Mouse (Mus musculus) stomach, embryonic 16.5 days (tissue): ENCODE measurements around the gene Pirt. TPM values are rescaled to one million over a fixed set of nuclear protein-coding genes. Genes with fewer than 3 reads are reported as not detected.

Source experiments
- ATAC-seq: fragments of 200-750 bp; cut with Nextera tagmentation; 2 replicates; pipeline ENCODE4 v1.8.0; 2017; ENCODE audit warnings: moderate number of reproducible peaks, moderate TSS enrichment; ENCODE audit not compliant: insufficient read depth, low FRiP score
- H3K27ac ChIP-seq: fragments of 300-500 bp; sonication (generic); 2 replicates; pipeline ENCODE4 v1.5.1; 2014; ENCODE audit warnings: low read length
- H3K27me3 ChIP-seq: fragments of 300-500 bp; sonication (generic); 2 replicates; pipeline ENCODE4 v1.6.1; 2014; ENCODE audit warnings: low read length, control low read depth, mixed read lengths; ENCODE audit not compliant: control insufficient read depth, insufficient read depth
- H3K36me3 ChIP-seq: fragments of 300-500 bp; sonication (generic); 2 replicates; pipeline ENCODE4 v1.6.1; 2014; ENCODE audit warnings: low read length; ENCODE audit not compliant: control insufficient read depth, insufficient read depth
- H3K4me1 ChIP-seq: fragments of 300-500 bp; sonication (generic); 2 replicates; pipeline ENCODE4 v1.6.1; 2014; ENCODE audit warnings: low read length, control low read depth, mixed read lengths; ENCODE audit not compliant: control insufficient read depth, insufficient read depth
- H3K4me2 ChIP-seq: fragments of 300-500 bp; sonication (generic); 2 replicates; pipeline ENCODE4 v1.6.1; 2014; ENCODE audit warnings: low read depth, low read length, mixed read lengths
- H3K4me3 ChIP-seq: fragments of 300-500 bp; sonication (generic); replicated peaks from 2 replicates; pipeline ENCODE4 v1.5.1; 2014; ENCODE audit warnings: mild to moderate bottlenecking, low read length
- H3K9ac ChIP-seq: fragments of 300-500 bp; sonication (generic); 2 replicates; pipeline ENCODE4 v1.6.1; 2014; ENCODE audit warnings: low read length
- H3K9me3 ChIP-seq: fragments of 300-500 bp; sonication (generic); replicated peaks from 2 replicates; pipeline ENCODE4 v1.6.1; 2016; ENCODE audit warnings: low read length, control low read depth; ENCODE audit not compliant: control insufficient read depth
- WGBS: fragments of 180-500 bp; shearing (Covaris S2); extraction: QIAGEN DNeasy Blood & Tissue Kit; methylation state at CpG from one replicate; pipeline ENCODE4 v1.1.7; 2014; 5-methylcytosine and 5-hydroxymethylcytosine counted together
- polyA plus RNA-seq: library from polyadenylated mRNA; unstranded; fragments of >200 nt; fragmentation: Nextera tagmentation; extraction: Ambion mirVana; gene quantifications from 2 replicates; pipeline ENCODE4 v1.2.1, GENCODE M21; 2015

Pirt gene
- polyA plus RNA-seq, 1 experiment from 2014 or later: 7.0 TPM

DNA sequence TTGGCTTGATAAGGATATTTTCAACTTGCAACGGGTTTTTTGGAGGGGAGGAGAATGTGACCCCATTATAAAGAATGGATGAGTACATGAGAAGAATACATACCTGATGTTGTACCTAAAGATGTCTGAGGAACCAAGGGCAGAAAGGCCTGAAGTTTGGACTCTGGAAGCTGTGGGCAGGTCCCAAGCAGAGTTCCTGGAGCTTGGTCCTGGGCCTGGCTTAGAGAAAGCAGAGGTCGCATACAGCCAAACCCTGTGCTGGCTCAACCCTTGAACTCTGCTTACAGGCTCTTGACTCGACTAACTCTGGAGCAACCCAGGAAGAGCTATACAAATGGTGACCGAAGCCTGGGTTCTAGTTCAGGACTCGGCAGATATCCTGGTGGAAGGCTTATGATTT lies 30.2 kb downstream of the Pirt start:
- Histone ChIP-seq H3K36me3 (no peaks in the 10 kb centered on the region), H3K27ac (no peak overlapping the region), H3K4me3 (no peak overlapping the region), H3K4me2 (no peak overlapping the region), H3K27me3 (no peaks in the 10 kb centered on the region), H3K4me1 (no peaks in the 10 kb centered on the region), H3K9ac (no peak overlapping the region), H3K9me3 (no peaks in the 10 kb centered on the region)
- no peak for ATAC-seq
- WGBS: 85% methylated on average over 5 of the region's 5 CpGs

DNA sequence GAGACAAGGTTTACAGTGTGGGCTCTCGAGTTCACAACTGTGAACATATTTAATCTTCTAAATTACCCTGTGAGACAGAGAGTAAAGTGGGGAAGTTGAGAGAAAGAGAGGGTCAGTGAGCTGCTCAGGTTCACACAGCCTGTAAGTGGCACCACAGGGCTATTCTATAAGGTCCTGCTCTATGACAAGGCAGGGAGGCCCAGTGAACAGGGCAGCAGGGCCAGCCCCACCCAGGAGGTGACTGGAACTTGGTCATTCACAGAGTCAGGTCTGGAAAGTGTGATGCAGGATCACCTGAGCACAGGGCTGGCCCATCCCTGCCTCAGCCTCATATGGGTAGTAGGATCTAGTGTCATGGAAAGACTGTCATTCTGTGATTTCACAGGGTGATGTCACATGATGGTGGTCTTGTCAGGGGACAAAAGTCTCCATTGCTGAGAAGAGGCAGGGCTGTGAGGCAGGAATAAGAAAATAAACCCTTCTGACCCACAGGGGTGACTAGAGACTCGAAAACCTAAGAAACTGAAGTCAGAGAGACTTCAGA lies 33.5 kb downstream of the Pirt start:
- no peaks in the 10 kb centered on the region for H3K36me3 ChIP-seq
- H3K4me3 ChIP-seq: no peak overlapping the region
- H3K4me1 ChIP-seq: no peaks in the 10 kb centered on the region
- H3K9me3 ChIP-seq: no peaks in the 10 kb centered on the region
- H3K27me3 ChIP-seq: no peaks in the 10 kb centered on the region
- ATAC-seq: no peak; the same call in 1 of the 2 replicates
- no peak overlapping the region for H3K9ac ChIP-seq
- H3K4me2 ChIP-seq: no peak overlapping the region
- WGBS: 35% methylated on average over 2 of the region's 2 CpGs
- no peak overlapping the region for H3K27ac ChIP-seq

DNA sequence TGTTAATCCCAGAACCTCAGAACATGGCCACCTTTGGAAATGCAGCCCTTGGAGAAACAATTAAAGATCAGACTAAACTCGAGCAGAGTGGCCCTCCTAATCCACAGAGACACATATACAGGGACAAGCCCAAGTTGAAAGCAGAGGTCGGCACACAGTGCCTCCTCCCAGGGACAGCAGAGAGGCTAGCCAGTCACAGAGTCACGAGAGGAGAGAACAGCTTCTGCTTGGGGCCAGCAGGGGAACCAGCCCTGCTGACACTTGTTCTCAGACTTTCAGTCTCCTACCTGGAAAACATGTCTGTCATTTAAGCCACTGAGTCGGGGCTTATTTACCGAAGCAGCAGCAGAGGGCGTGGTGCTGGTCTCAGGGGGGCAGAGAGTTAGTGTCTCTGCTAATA lies 34.7 kb downstream of the Pirt start:
- Histone ChIP-seq H3K9me3 (no peaks in the 10 kb centered on the region), H3K27me3 (no peaks in the 10 kb centered on the region), H3K4me2 (peak overlapping the region; percentile 2; the same call in 1 of the 2 replicates), H3K9ac (no peak overlapping the region), H3K36me3 (no peaks in the 10 kb centered on the region), H3K4me1 (no peaks in the 10 kb centered on the region), H3K27ac (peak overlapping the region; percentile 56), H3K4me3 (no peak overlapping the region)
- peak; percentile 33; the same call in 1 of the 2 replicates for ATAC-seq
- WGBS: 51% methylated on average over 6 of the region's 6 CpGs

DNA sequence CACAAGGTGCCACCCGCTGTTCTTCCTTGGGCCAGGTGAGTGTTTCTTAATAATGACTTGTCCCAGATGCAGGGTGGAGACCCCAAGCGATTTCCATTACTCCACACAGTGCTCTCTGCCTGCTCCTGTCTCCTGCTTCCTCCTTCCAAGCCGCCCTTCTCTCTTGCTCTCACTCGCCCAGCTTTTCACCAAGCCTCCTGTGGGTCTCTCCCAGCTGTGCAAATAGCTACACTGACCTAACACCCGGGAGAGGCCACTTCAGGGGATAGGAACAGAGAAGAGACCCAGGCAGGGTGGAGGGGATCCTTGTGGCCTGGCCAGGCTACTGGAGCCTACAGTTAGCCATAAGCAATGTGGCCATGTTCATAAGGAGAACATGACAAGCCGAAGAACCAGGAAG lies 35.1 kb downstream of the Pirt start:
- no peaks in the 10 kb centered on the region for H3K9me3 ChIP-seq
- H3K27ac ChIP-seq: peak overlapping the region; percentile 56
- WGBS: 56% methylated on average over 6 of the region's 6 CpGs
- H3K36me3 ChIP-seq: no peaks in the 10 kb centered on the region
- no peak overlapping the region for H3K9ac ChIP-seq
- H3K4me3 ChIP-seq: no peak overlapping the region
- no peaks in the 10 kb centered on the region for H3K4me1 ChIP-seq
- peak overlapping the region; percentile 2; the same call in 1 of the 2 replicates for H3K4me2 ChIP-seq
- peak; percentile 76 for ATAC-seq
- H3K27me3 ChIP-seq: no peaks in the 10 kb centered on the region

DNA sequence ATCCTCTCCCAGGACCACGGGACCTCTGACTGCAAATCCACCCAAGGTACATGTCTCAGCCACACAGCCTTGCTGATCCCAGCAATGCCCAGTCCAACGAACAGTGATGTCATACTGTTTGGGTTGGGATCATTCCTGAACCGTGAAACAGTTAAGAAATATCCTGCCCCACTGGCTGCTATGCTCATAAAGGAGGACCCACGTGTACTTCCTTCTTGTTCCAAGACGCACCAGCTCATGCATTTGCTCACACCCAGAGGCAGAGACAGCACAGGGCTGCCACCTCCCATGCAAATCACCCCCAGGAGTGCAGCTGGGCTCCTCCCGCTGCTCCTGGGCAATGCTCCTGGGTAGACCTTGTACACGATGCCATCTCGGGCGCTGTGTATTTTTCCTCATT lies 44.5 kb downstream of the Pirt start, which contains the start of gene Tmem238l:
Gene Tmem238l (plus strand): TSS at position 336 of the 400 bp plus-strand sequence.
- ATAC-seq: peak; percentile 60; the same call in 1 of the 2 replicates
- Histone ChIP-seq H3K27ac (peak within 1 kb of the TSS; percentile 30; the same call in 1 of the 2 replicates), H3K4me1 (no peaks in the 10 kb centered on the region; the same call in 1 of the 2 replicates), H3K27me3 (no peaks in the 10 kb centered on the region), H3K4me3 (no peak within 1 kb of the TSS), H3K9me3 (0 out of 2 replicates have a peak, but pooled peaks cover 4% of the 10 kb centered on the region), H3K36me3 (no peaks in the 10 kb centered on the region), H3K4me2 (no peak within 1 kb of the TSS), H3K9ac (no peak within 1 kb of the TSS)
- 67% methylated on average over 9 of the region's 9 CpGs for WGBS

DNA sequence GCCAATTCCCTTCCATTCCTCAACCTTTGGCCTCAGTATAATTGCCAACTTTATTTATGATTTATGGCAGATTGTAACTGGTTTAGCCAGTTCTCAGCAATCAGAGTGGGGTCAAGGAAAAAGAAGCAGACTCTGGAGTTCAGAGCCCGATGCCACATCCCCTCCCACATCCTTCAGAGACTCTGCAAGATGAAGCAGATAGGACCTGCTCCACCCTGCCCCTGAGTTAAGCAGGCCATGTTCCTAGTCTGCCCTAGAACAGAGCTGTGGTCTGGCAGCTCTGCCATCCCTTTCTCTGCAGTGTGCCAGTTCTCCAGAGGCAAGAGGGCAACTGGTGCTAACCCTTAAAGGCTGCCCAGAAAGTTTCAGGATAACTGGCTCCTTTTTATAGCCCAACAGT lies 49.0 kb downstream of the Pirt start:
- Histone ChIP-seq H3K9ac (no peak overlapping the region), H3K36me3 (no peaks in the 10 kb centered on the region), H3K4me3 (no peak overlapping the region), H3K9me3 (no peaks in the 10 kb centered on the region), H3K4me1 (peaks cover 4% of the 10 kb centered on the region; the same call in 1 of the 2 replicates), H3K4me2 (no peak overlapping the region), H3K27me3 (no peaks in the 10 kb centered on the region), H3K27ac (peak overlapping the region; percentile 59)
- 38% methylated on average over 1 of the region's 1 CpGs for WGBS
- peak; percentile 59 for ATAC-seq

DNA sequence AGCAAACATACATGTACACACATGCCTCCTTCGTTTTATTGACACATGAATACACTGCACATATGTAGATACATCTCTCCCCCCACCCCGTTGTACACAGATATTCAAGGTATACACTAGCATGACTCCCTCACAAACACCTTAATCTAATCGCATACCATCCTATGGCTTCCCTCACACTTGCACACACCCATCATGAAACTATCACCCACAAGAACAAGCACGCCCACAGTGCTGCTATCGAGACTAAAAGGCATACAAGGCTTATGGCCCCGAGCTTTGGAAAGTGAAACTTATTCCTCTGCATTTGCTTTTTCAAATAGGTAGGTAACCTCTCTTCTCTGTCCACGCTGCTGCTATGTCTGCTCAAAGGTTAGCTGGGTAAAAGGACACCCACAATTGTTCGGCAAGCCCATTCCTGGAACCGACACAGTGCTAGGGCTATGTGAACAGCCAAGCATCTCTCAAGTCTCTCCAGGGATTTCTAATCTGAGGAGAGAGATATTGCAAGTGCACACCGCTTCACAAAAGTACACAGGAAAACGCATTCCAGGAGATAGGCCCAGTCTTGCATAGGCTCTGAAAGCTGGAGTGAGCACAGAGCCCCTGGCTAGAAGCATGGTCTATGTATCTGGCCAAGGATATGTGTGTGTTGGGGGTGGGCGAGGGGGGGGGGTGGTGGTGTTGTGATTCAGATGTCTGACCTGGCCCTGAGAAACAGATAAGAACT lies 49.8 kb downstream of the Pirt start:
- H3K4me3 ChIP-seq: no peak overlapping the region
- peak overlapping the region; percentile 28; the same call in 1 of the 2 replicates for H3K27ac ChIP-seq
- peaks cover 4% of the 10 kb centered on the region; the same call in 1 of the 2 replicates for H3K4me1 ChIP-seq
- no peak for ATAC-seq
- no peaks in the 10 kb centered on the region for H3K9me3 ChIP-seq
- no peak overlapping the region; the same call in 1 of the 2 replicates for H3K9ac ChIP-seq
- H3K4me2 ChIP-seq: no peak overlapping the region
- H3K27me3 ChIP-seq: no peaks in the 10 kb centered on the region
- 68% methylated on average over 12 of the region's 12 CpGs for WGBS
- H3K36me3 ChIP-seq: no peaks in the 10 kb centered on the region

DNA sequence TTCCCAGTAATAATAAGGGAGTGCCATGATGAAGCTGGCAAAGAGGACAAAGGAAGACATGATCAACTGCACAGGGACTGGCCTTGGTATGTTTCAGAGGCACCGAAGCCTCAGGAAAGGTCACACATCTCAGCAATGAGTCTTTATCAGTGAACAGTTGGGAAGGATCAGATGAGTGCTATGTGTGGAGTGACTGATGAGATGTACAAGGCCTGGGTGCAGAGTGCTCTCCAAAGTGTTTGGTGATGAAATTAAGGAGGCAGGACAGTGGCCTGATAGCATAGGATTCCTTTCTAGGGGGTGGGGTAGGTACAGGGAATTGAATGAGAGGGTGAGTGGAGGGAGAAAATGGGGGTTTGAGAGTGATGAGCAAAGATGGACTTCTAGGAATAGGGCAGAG lies 51.7 kb downstream of the Pirt start:
- Histone ChIP-seq H3K27me3 (no peaks in the 10 kb centered on the region), H3K4me3 (no peak overlapping the region), H3K36me3 (no peaks in the 10 kb centered on the region), H3K9me3 (no peaks in the 10 kb centered on the region), H3K9ac (no peak overlapping the region), H3K27ac (no peak overlapping the region), H3K4me2 (no peak overlapping the region), H3K4me1 (peaks cover 4% of the 10 kb centered on the region; the same call in 1 of the 2 replicates)
- ATAC-seq: no peak
- WGBS: 86% methylated on average over 1 of the region's 1 CpGs

DNA sequence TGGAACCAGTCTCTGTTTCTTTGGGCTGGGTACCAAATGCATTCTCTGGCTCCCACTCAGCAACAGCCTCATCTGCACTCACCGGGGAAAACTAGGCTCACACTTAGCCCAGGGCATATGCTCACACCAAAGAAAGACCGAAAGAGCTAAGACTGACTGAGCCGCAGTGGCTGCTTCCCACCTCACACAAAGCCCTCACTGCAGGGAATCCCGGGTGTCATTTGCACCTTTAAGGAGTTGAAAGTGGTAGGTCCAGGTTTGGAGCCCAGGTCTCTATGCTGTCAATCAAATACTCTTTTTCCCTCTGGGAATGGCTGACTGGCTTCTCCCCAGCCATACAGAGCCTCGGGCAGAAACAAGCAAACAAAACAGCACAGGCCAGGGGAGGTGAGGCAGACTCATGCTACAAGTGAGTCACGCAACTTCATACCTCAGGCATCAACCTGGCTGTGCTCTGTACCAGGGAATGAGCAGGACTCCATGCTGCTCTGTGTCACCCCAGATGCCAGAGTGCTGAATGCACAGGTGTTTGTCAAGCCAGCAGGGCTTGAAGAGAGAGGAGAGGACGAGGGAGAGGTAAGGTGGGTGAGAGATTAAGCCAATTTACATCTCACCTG lies 54.8 kb downstream of the Pirt start:
- ATAC-seq: peak; percentile 66; the same call in 1 of the 2 replicates
- no peak overlapping the region for H3K4me3 ChIP-seq
- H3K27me3 ChIP-seq: no peaks in the 10 kb centered on the region
- peaks cover 4% of the 10 kb centered on the region; the same call in 1 of the 2 replicates for H3K4me1 ChIP-seq
- H3K9me3 ChIP-seq: no peaks in the 10 kb centered on the region
- H3K9ac ChIP-seq: no peak overlapping the region
- no peak overlapping the region for H3K27ac ChIP-seq
- no peaks in the 10 kb centered on the region for H3K36me3 ChIP-seq
- WGBS: 17% methylated on average over 7 of the region's 7 CpGs
- no peak overlapping the region for H3K4me2 ChIP-seq
